Mouse (Mus musculus) kidney, adult 11 months (tissue): ENCODE measurements around the gene Agrp.
"Not testable (repeated sequence)": the region's sequence is repeated elsewhere in the genome, so short reads cannot be mapped to it uniquely, and the experiment has no call there.

Experiments used
- DNase-seq: peaks from one replicate; pipeline ENCODE4 v3.0.0; 2022

The Agrp gene

DNA sequence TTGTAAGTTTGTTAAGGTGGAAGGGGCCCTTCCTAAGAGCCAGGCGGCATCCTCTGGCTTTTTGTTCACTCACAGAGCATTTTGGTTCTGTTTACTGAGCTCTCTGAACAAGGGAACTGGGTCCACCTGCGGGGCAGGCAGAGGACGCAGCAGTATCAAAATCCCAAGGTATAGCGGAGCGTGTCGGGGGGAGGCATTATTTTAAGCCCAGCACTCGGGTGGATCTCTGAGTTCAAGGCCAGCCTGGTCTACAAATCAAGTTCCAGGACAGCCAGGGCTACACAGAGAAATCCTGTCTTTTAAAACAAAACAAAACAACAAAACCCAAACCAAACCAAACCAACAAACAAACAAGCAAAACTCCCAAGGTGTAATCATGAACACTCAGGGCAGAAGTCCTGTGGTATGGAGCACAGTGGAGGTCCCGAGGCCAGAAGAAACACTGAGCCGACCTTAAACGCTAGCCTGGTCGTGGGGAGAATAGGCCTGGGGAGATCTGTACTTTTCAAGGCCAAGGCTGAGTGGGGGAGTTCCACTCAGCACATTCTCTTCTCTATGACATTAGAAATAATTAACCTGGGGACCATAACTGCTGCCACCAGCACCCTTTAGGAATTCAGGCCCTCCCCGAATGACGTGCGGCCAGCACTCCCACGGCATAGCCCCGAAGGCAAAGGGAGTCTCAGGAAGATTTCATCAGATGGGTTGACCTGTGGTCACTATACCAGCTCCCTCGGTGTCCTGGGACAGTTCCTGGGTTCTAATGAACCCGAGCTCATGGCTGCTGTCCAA lies 42.5 kb downstream of the Agrp start:
- DNase-seq, result peak; percentile 85

DNA sequence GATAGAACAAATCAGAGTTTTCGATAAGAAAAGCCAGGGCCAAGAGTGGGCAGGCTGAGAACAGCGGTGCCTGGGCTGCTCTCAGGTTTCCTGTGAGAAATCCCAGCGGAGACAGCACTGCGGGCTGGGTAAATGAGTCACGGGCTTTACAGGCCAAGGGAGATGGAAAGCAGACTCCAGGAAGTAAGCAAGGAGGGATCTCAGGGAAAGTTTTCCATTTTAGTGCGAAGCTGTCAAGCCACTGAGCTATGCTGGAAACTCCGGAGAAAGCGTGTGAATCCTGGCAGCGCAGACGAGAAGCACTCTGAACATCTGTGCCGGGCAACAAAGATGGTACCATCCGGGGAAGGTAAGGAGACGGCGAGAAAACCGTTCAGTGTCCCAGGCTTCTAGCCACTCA lies 43.3 kb downstream of the Agrp start:
- no peak for DNase-seq

DNA sequence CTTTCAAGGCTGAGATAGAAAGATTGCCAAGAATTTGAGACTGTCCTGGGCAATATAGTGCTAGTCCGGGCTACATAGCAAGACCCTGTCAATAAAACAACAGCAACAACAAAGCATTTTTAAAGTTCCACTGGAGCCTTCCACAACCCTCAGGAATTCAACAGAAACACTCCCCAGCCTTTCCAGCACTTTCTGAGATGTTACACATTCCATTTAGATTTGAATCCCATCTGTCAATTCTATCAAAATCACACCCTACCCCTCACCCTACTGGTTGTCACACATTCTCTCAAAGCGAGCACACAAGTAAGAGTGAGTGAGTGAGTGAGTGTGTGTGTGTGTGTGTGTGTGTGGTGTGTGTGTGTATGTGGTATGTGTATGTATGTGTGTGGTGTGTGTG lies 44.8 kb downstream of the Agrp start:
- DNase-seq, result no peak

DNA sequence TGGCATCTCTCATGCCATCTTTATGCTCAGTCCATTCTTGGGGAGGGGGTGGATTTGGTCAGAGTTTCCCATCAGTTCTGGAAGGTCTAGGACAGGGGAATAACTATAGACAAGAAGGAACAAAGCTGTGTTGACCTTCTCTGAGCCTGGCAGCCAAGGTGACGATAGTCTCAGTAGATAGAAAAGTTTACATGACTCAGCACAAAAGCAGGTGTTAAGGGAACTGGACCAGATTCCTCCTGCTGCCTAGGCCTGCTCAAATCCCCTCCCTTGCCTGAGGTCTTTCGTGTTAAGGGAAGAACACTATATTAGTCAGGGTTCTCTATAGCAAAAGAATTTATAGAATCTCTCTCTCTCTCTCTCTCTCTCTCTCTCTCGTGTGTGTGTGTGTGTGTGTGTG lies 57.5 kb downstream of the Agrp start:
- no peak for DNase-seq

DNA sequence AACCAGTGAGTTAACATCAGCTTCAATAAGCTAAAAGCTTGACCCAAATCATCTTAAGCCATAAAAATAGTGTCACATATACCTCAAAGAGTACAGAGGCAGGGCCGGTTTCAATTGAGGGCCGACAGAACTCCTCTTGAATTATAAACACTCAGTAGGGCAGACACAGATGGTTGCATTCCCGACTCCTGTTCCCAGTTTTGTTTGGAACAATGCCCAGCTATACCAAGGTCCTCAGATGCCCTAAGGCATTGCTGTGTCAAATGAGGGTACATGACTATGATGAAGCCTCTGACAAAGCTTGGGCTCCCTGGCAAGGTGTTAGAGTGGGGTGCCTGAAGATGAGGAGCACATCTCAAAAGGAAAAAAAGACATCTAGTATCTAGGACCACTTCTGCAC lies 61.7 kb downstream of the Agrp start:
- DNase-seq, result no peak

DNA sequence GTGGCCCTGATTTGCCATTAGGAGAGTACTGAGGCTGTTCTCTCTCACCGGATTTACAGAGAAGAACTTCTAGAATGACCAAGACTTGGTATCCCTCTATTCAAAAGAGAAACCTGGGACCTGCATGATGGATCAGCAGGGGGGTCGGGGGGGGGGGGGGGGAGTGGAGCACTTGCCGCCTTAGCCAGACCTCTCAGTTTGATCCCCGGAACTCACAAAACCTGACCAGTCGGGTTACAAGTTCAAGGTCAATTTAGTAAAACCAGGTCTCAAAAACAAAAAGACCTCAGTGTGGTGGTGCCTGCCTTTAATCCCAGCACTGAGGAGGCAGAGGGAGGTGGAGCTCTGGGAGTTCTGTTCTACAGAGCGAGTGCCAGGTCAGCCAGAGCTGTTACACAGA lies 62.5 kb downstream of the Agrp start:
- DNase-seq, result no peak

DNA sequence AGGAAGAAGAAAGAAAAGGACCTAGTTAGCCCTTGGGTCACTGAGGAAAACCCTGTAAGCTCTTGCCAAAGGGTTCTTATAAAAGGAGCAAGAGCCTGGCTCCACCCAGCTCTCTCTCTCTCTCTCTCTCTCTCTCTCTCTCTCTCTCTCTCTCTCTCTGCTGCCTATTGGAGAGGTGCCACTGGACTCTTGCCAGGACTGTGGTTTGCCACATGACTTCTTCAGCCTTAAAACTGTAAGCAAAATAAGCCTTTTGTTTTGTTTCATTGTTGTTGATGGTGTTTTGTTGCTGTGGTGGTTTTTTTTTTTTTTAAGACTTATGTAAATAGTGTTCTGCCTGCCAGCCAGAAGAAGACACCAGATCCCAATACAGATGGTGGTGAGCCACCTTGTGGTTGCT lies 63.8 kb downstream of the Agrp start:
- DNase-seq, result no peak

DNA sequence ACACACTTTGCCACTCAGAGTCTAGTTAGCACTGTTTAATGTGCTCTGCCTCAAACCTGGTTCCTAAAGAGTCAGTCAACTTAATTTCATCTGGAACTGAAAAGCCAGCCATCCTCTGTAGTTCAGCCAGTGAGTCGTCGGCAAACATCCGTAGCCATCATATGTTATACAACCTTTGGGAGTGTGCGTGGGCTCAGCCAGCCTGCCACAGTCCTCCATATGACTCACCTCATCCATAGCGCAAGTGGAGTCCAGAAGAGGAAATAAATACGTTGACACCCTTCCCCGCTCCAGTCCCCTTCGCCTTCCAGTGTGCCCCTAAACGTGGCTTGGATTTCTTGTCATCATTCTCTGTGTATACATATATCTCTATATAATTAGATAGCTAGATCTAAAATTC lies 65.4 kb downstream of the Agrp start:
- DNase-seq, result no peak

DNA sequence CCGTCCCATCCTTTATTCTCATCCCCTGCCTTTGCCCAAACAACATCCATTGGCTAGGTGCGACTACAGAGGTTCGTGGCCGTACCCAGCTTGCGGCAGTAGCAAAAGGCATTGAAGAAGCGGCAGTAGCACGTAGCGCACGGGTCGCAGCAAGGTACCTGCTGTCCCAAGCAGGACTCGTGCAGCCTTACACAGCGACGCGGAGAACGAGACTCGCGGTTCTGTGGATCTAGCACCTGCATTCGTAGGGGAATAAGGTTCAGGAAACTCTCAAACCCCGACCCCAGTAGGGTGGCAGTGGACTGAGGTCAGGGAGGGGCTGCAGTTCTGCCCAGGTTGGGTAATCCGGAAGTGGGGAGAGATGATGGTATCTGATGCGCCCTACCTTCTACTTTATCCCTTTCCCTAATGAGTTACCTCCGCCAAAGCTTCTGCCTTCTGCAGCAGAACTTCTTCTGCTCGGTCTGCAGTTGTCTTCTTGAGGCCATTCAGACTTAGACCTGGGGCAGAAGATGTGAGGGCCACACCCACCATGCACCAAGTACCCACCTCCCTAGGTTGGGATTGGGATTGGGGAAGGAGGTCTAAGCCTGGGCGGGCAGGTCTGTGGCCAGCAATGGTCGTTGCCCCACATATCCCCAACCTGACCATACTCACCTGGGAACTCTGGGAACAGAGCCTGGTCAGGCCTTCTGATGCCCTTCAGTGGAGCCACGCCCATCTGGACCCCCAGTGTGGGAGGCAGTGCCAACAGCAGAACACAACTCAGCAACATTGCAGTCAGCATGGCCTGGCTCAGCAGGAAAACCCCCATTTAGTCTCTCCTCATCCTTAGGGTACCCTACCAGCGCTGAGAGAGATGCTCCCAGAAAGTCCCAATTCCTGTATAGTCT lies 70.2 kb downstream of the Agrp start:
- DNase-seq, result peak; percentile 19

DNA sequence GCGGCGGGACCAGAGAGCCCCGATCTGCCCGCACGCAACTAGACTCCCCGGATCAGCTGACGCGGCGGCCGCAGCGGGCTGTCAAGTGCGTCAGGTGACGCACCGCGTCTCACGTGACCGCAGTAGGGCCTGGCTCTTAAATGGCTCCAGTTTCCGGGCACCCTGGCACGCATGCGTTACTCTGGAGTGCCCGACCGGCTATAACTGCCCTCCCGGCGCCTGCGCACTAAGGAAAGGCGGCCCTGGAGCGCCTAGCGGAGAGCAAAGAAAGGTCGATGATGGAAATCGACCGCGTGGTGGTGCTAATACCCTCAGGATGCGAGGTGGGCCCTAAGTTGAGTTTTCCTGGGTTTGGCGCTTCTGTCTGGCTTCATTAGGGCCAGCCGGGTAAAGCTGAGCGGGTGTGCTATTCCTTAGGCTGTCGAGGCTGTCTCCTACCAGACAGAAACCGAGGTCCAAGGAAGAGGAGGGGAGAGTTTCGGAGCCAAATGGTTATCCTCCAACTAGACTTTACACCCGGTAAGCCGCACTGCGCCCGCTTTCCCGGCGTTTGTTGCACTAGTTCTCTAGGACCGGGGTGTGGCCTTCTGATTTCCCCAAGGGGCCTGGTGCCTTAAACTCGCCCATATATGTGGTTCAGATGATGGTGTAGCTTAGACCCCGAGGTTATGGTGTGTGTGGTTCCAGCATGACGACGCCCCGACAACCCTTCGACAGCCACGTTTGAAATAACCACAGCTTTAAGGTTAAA lies 71.1 kb downstream of the Agrp start, which contains the start of gene Atp6v0d1:
Gene Atp6v0d1, minus strand, starts transcription at position 96 of the 751 bp plus-strand sequence.
- peak; percentile 100 for DNase-seq

DNA sequence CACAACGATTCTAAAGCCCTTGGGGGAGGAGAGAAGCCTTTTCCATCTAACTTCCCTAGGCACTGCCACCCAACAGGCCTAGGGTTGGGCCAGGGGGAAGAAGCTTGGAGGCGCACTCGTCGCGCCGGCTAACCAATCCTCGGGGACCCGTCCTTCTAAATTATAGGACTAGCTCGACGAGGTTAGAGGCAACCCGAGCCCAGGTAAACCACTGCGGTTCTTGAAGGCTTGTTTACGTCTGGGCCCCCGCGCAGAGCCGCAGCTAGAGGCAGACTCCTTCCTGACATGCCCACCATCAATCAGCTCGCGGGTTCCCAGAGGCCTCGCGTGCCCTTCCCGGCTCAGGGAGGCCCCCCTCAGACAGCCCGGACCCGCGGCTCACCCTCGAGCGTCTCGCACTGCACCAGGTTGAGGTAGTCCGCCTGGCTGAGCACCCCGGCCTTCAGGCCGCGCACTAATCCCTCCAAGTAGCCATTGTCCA lies 71.8 kb downstream of the Agrp start:
- no peak for DNase-seq

DNA sequence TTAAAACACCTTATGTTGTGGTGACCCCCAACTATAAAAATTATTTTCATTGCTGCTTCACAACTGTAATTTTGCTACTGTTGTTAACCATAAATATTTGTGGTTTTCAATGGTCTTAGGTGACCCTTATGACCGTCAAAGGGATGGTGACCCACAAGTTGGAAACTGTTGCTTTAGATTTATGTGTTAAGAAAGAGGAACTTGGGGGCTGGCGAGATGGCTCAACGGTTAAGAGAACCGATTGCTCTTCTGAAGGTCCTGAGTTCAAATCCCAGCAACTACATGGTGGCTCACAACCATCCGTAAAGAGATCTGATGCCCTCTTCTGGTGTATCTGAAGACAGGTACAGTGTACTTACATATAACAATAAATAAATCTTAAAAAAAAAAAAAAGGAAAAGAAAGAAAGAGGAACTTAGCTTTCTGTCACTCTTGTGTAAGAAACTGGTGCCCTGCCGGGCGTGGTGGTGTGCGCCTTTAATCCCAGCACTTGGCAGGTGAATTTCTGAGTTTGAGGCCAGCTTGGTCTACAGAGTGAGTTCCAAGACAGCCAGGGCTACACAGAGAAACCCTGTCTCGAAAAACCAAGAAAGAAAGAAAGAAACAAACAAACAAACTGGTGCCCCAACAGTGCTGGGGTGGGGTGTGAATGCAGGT lies 72.5 kb downstream of the Agrp start:
- not testable (repeated sequence) for DNase-seq

DNA sequence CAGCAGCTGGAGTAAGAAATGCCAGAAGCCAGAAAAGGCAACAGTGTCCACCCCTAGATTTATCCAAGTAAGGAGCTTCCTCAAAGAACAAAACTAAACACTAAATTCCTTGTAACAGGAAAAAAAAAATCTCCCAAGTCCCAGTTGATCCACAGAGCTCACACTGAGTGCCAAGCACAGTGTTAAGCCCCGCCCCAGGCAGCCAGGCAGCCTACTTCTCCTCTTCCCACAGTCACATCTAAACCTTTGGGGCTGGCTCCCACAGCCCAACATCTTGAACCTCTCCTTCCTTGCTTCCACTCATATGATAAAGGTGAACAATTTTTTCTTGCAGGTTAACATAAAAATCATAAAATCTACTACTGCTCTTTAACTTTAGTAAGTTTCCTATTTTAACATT lies 73.3 kb downstream of the Agrp start:
- DNase-seq, result no peak

DNA sequence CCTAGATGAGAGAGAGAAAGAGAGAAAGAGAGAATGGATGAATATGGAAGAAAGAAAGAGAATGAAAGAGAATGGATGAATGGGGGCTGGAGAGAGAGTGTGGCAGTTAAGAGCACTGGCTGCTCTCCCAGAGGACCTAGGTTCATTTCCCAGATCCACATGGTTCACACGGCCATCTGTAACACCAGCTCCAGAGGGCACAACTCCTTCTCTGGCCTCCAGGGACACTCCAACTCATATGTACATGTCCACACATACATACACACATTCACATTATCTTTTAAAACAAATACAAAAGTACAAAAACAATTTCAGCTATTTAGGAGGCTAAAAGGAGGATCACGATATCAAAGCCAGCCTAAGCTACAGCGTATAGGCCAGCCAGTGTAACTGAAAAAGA lies 74.3 kb downstream of the Agrp start:
- DNase-seq, result no peak

DNA sequence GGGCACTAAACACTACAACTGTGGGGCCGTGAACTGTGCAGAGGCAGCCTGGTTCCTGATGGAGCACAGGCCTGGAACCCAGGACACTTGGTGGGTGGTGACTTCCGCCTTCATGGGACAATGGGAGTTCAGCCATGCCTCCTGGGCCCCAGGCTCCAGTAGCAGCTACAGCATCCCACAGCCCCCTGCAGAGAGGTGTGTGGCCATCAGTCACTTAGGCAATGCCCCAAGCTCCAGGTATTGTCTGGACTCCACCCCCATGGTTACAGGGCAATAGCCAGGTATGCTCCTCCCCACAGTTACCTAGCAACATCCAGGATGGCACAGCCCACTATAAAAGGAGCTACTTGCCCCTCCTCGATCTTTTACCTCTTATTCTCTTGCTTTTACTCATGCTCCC lies 82.0 kb downstream of the Agrp start:
- no peak for DNase-seq

DNA sequence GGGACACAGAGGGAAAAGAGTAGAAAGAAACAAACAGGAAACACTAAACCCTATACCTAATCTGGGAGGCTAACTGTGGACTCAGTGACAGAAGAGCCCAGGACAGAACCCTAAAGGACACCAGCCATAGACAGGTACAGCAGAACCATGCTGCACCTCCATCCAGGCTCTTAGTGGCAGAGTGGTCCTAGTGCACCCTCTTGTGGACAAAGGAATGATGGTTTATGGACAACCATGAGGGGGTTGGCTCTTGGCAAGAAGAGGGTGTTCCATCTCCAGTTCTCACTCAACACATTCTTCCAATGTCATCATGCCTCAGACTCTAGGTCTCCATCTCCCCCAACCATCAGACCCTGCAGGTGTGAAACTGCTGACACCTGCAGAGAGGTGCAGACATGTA lies 83.1 kb downstream of the Agrp start:
- peak; percentile 50 for DNase-seq

DNA sequence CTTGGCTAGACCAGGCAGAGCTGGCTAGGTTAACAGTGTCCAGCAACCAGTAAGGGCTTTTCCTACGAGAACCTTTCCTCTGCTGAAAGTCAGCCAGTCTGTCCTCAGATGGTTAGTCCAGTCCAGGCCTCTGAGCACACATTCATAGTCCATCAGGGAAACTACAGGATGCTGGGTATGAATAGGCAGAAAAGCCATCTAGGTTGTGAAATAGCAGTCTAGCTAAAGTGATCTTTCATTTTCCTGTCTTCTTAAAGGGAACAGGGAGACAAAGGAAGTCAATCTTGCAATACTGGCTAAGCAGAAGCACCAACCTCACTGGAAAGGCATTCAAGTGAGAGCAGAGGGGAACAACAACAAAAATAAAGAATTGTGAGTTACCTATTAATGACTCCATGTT lies 84.4 kb downstream of the Agrp start:
- DNase-seq, result no peak

DNA sequence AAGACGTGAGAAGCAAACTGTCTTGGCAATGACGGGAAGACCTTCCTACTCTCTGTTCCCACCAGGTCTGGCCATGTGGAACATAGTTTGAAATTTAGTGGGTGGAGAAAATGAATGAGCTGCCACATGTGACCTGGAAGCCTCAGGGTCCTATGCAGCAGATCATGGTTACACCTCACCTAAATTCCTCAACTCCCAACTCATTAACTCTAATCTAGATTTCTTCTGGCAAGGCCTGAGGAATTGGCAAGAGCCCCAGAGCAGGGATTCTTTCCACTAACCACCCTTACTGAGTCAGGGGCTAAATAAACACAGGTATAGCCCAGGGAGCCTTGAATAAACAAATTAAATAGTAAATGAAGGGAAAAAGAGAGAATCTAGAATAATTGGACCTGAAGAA lies 85.2 kb downstream of the Agrp start:
- DNase-seq, result no peak

DNA sequence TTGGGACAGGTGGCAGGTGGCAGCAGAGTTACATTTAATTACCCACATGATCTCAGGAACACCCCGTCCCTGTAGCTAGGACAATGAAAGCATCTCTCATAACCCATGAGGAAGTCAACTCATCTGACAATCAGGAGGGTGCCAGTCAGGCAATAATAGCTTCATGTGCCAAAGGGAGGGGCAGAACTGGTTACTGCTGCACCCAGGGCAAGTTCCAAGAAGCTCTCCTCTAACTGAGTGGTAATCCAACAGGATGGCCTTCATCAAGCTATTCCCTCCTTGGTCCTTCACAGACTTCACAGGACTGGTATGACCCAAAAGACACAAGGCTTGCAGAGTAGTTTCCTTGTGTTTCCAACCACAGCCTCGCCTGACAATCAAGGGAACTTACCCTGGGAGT lies 87.1 kb downstream of the Agrp start:
- DNase-seq, result no peak

DNA sequence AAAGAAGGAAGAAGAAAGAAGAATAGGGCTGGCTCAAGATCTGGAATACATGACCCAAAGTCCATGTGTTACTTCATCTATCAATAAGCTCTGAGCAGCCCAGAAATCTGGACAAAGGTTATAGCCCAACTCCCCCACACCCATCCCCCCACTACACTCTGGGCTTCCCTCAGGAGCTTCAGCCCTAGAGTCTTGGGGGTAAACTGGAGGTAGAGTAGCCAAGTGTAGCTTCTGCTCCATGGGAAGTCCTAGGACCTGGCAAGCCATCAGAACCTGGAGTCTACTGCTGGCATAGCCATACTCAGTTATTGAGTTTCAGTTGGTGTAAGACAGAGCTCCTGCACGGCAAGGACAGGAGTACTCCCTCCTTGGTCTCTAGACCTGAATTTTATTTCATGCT lies 87.7 kb downstream of the Agrp start:
- no peak for DNase-seq

DNA sequence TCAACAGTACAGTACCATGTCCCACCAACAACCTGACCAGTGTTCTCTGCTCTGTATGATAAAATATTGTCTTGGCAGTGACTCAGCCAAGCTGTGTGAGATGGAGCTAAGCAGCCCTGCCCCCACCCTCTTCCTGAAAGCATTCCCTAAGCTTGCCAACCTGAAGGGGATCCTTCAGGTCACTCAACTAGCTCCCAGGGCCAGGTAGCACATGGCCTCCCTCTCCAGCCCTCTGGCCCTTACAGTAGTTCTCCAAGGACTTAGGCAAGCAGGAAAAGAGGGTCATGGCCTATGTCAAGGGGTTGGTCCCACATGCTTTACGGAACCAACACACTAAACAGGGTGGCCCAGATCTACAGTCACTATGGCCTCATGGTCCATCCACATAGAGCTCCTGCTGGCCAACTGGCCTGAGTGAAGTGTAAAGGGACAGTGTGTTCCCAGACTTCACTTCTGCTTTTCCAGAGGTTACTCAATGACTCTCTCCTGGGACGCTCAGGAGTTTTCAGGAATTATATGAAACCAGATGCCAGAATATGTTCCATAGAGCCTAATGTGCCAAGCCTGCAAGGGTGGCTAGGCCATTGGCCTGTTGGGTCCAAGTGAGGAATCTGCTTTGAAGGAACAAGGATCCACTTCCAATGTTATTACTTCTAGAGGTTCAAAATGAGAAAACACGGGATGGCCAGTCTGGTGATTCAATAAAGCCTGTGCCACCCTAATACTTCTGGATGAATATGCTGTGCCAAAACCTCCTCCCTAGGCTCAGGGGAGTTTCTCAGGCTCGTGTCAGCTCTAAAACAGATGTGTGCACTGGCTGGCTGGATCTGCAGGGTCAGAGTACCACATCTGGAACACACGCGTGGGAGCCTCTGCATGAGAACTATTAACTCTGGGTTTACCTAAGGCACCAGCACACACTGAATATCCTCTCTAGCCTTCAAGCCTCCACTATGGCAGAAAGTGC lies 90.5 kb downstream of the Agrp start:
- DNase-seq, result no peak

DNA sequence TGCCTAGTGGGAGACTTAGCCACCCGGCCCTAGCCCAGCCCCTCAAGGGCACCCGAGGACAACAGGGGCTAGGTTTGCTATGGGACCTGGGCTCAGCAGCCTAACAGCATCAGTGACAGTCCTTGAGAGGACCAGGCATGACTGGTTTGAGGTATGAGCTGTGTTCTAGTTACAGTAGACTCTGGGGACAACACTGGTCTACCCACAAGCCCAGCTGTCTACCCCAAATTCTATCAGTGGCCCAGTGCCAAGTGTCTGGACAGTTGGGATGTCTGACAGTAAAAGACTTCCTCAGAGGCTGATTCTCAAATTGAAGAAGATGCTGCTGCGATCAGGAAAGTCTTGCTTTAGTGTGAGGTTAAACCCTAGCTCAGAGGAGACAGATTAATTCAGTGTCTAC lies 91.9 kb downstream of the Agrp start:
- DNase-seq, result no peak
